Mouse (Mus musculus) midbrain, embryonic 16.5 days (tissue): ENCODE measurements at regions not wholly inside any gene's neighbourhood (a gene's known extent, or its start where the extent isn't known, plus 50 kb on each side); places are given as distances from the start of the nearest gene placed in this dataset.

Source experiments
- ATAC-seq: fragments of 200-750 bp; cut with Nextera tagmentation; 2 replicates; pipeline ENCODE4 v1.8.0; 2017; ENCODE audit warnings: moderate TSS enrichment
- H3K27ac ChIP-seq: fragments of 300-500 bp; sonication (generic); 2 replicates; pipeline ENCODE4 v1.5.1; 2014; ENCODE audit warnings: mild to moderate bottlenecking, low read length, mixed read lengths
- H3K27me3 ChIP-seq: fragments of 300-500 bp; sonication (generic); 2 replicates; pipeline ENCODE4 v1.6.1; 2014; ENCODE audit warnings: low read depth, low read length, mixed read lengths; ENCODE audit not compliant: control insufficient read depth, insufficient read depth
- H3K36me3 ChIP-seq: fragments of 300-500 bp; sonication (generic); 2 replicates; pipeline ENCODE4 v1.6.1; 2014; ENCODE audit warnings: mild to moderate bottlenecking, low read length, moderate library complexity, mixed read lengths; ENCODE audit not compliant: control insufficient read depth, insufficient read depth
- H3K4me1 ChIP-seq: fragments of 300-500 bp; sonication (generic); 2 replicates; pipeline ENCODE4 v1.6.1; 2014; ENCODE audit warnings: mild to moderate bottlenecking, low read length, mixed read lengths; ENCODE audit not compliant: control insufficient read depth, insufficient read depth
- H3K4me2 ChIP-seq: fragments of 300-500 bp; sonication (generic); 2 replicates; pipeline ENCODE4 v1.6.1; 2014; ENCODE audit warnings: mild to moderate bottlenecking, low read length, mixed read lengths
- H3K4me3 ChIP-seq: fragments of 300-500 bp; sonication (generic); 2 replicates; pipeline ENCODE4 v1.5.1; 2014; ENCODE audit warnings: low read depth, mild to moderate bottlenecking, low read length, moderate library complexity, mixed read lengths
- H3K9ac ChIP-seq: fragments of 300-500 bp; sonication (generic); 2 replicates; pipeline ENCODE4 v1.6.1; 2014; ENCODE audit warnings: low read depth, low read length, mixed read lengths
- H3K9me3 ChIP-seq: fragments of 300-500 bp; sonication (generic); replicated peaks from 2 replicates; pipeline ENCODE4 v1.6.1; 2014; ENCODE audit warnings: mild to moderate bottlenecking, low read length, mixed read lengths; ENCODE audit not compliant: control insufficient read depth, poor library complexity, severe bottlenecking
- WGBS: fragments of 180-500 bp; shearing (Covaris S2); extraction: QIAGEN DNeasy Blood & Tissue Kit; methylation state at CpG from one replicate; pipeline ENCODE4 v1.1.7; 2014; 5-methylcytosine and 5-hydroxymethylcytosine counted together

DNA sequence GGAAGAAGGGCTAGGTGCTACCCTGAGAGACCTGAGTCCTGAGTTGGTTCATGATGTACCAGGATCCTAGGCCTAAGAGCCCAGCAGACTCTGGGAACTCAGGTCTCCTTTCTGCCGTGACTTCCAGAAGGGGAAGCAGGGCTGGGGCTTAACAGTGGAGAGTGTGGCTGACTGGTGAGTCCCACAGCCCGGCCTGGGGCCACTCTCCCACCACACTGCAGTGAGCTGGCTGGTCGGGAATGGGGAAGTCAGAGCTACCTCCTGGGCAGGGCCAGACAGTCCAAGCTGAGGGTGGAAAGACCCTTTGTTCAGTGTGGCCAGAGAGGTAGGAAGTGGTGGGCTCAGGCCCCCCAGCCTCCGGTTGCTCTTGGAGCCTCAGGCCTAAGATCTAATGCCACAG is 61.6 kb upstream of the Runx3 start:
- Histone ChIP-seq H3K36me3 (no peaks in the 10 kb centered on the region), H3K4me1 (no peaks in the 10 kb centered on the region), H3K27me3 (no peaks in the 10 kb centered on the region), H3K27ac (no peak overlapping the region), H3K4me2 (no peak overlapping the region), H3K4me3 (no peak overlapping the region), H3K9ac (no peak overlapping the region), H3K9me3 (no peaks in the 10 kb centered on the region)
- 75% methylated on average over 4 of the region's 4 CpGs for WGBS
- no peak for ATAC-seq

DNA sequence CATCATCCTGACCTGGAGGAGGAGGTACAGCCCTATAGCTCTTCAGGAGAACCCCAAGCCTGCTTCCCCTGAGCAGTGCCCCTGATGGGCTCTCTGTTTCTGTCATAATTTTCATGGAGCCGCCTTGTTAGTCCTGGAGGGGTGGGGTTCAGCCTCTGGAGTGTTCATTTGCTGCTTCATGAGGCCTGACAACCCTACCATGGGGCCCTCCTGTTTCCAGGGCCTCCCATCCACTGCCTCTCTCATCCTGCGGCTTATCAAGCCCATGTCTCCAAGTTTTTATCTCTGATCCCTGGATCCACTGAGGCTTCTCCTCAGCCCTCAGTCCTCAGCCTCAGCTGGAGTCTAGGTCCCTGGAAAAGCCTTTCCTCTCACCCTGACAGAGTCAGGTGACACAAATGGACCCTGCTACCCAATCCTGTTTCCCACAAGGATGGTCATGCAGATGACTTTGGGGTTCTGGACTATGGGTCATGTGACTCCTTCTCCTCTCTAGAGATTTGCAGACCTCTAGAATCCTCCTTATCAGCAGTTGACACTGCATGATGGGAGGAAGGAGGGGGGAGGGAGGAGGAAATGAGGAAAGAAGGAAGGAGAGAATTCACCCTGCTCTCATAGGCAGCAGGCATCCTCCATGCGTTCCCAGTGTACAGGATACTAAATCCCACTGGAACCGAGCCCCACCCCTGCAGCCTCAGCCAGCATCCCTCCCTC is 59.3 kb upstream of the Runx3 start:
- Histone ChIP-seq H3K27me3 (no peaks in the 10 kb centered on the region), H3K4me1 (no peaks in the 10 kb centered on the region), H3K9me3 (no peaks in the 10 kb centered on the region), H3K4me2 (no peak overlapping the region), H3K36me3 (no peaks in the 10 kb centered on the region), H3K27ac (no peak overlapping the region), H3K9ac (no peak overlapping the region), H3K4me3 (no peak overlapping the region)
- WGBS = 69% methylated on average over 4 of the region's 4 CpGs
- ATAC-seq = no peak

DNA sequence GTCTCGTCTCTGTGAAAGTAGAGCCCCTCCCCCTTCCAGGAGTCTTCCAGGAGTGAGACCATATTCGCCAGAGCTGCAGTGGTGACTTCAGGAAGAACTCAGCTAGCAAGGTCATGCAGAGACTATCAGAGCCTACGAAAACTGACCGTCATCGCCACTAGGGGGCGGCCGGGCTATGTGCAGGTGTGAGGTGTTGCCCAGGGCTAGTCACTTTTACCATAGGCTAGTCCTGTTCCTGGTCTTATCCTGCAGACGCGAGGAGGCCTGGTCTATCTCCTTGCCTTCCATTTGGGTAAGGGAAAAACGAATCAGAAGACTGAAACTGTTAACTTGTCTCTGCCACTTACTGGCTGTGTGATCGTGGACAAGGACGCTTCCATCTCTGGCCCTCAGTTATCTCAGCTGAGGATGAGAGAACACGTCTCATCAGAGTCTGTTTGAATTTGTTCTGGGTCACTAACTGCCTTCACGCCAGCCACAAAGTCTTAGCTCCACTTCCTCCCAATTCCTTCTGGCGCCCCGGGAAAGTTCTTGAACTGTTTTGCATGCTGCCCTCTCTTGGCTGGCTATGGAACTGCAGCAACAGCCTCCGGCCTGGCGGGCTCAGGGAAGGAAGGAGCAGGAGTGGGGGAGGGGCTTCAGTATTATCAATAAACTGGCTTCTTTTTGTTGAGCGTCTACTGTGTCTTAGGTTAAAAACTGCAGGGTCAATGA is 53.5 kb upstream of the Runx3 start:
- no peaks in the 10 kb centered on the region for H3K36me3 ChIP-seq
- H3K4me2 ChIP-seq = no peak overlapping the region
- no peak overlapping the region for H3K27ac ChIP-seq
- no peak for ATAC-seq
- 9% methylated on average over 19 of the region's 19 CpGs for WGBS
- no peak overlapping the region for H3K4me3 ChIP-seq
- H3K27me3 ChIP-seq = no peaks in the 10 kb centered on the region
- no peak overlapping the region for H3K9ac ChIP-seq
- no peaks in the 10 kb centered on the region for H3K9me3 ChIP-seq
- no peaks in the 10 kb centered on the region for H3K4me1 ChIP-seq

DNA sequence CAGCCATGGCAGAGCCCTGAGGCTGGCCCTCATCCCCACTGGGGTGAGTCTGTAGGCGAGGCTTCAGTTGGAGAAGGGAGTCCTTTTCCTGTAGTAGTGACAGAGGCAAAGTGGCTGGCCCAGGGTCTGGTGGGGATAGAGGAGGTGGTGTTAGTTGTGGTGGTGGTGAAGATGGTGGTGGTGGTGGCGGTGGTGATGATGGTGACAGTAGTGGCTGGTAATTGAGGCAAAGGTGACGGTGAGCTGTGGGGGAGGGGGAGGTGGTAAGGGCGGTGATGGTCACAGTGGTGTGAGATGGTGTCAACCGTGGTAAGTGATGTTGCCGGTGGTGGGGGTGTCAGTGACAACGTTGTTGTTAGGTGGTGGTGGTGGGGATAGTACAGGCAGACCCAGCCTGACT is 52.6 kb upstream of the Runx3 start:
- Histone ChIP-seq H3K4me1 (no peaks in the 10 kb centered on the region), H3K27ac (no peak overlapping the region), H3K9ac (no peak overlapping the region), H3K36me3 (no peaks in the 10 kb centered on the region), H3K9me3 (no peaks in the 10 kb centered on the region), H3K4me2 (no peak overlapping the region), H3K4me3 (no peak overlapping the region), H3K27me3 (no peaks in the 10 kb centered on the region)
- 84% methylated on average over 7 of the region's 7 CpGs for WGBS
- no peak for ATAC-seq

DNA sequence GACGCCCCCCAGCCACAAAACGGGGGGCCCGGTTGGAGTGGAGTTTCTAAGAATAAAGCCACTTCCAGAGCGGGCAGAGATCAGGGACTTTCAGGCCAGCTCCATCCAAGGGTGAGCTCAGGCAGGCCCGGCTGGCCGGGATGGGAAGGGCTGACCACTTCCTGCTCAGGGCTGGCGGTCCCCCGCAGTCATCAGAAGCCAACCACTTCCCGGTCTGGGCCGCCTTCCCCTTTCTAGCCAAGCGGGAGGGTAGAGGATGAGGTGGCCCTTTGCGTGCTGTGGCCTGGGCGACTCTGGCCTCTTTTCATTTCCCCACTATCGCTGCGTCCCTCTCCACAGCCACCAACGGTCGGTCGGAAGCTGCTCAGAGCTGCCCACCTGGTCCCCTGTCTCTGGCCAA is 50.6 kb upstream of the Runx3 start:
- no peaks in the 10 kb centered on the region for H3K36me3 ChIP-seq
- no peaks in the 10 kb centered on the region for H3K4me1 ChIP-seq
- ATAC-seq = no peak
- H3K9ac ChIP-seq = no peak overlapping the region
- H3K4me3 ChIP-seq = no peak overlapping the region
- no peaks in the 10 kb centered on the region for H3K9me3 ChIP-seq
- H3K27me3 ChIP-seq = no peaks in the 10 kb centered on the region
- no peak overlapping the region for H3K4me2 ChIP-seq
- WGBS = 72% methylated on average over 18 of the region's 18 CpGs
- H3K27ac ChIP-seq = no peak overlapping the region
